Mouse (Mus musculus) liver, embryonic 16.5 days (tissue): ENCODE measurements around the gene Sema6c. TPM values are rescaled to one million over a fixed set of nuclear protein-coding genes. Genes with fewer than 3 reads are reported as not detected.

Experiments
- ATAC-seq: fragments of 200-750 bp; cut with Nextera tagmentation; 2 replicates; pipeline ENCODE4 v1.8.0; 2017; ENCODE audit warnings: low read depth, mild to moderate bottlenecking, moderate number of reproducible peaks, moderate library complexity
- H3K27ac ChIP-seq: fragments of 300-500 bp; sonication (generic); 2 replicates; pipeline ENCODE4 v1.5.1; 2014; ENCODE audit warnings: mild to moderate bottlenecking, low read length
- H3K27me3 ChIP-seq: fragments of 300-500 bp; sonication (generic); 2 replicates; pipeline ENCODE4 v1.6.1; 2014; ENCODE audit warnings: low read depth, low read length, mixed read lengths; ENCODE audit not compliant: control insufficient read depth, insufficient read depth
- H3K36me3 ChIP-seq: fragments of 300-500 bp; sonication (generic); 2 replicates; pipeline ENCODE4 v1.6.1; 2014; ENCODE audit warnings: mild to moderate bottlenecking; ENCODE audit not compliant: control insufficient read depth, insufficient read depth
- H3K4me1 ChIP-seq: fragments of 300-500 bp; sonication (generic); 2 replicates; pipeline ENCODE4 v1.6.1; 2014; ENCODE audit warnings: low read depth, low read length, mixed read lengths; ENCODE audit not compliant: control insufficient read depth
- H3K4me2 ChIP-seq: fragments of 300-500 bp; sonication (generic); 2 replicates; pipeline ENCODE4 v1.6.1; 2014; ENCODE audit warnings: low read depth, low read length, mixed read lengths
- H3K4me3 ChIP-seq: fragments of 300-500 bp; sonication (generic); 2 replicates; pipeline ENCODE4 v1.5.1; 2014; ENCODE audit warnings: low read depth, mild to moderate bottlenecking, low read length
- H3K9ac ChIP-seq: fragments of 300-500 bp; sonication (generic); 2 replicates; pipeline ENCODE4 v1.6.1; 2014; ENCODE audit warnings: low read depth, low read length
- H3K9me3 ChIP-seq: fragments of 300-500 bp; sonication (generic); replicated peaks from 2 replicates; pipeline ENCODE4 v1.6.1; 2016; ENCODE audit warnings: low read length; ENCODE audit not compliant: control insufficient read depth
- WGBS: fragments of 180-500 bp; shearing (Covaris S2); extraction: QIAGEN DNeasy Blood & Tissue Kit; methylation state at CpG from one replicate; pipeline ENCODE4 v1.1.7; 2014; ENCODE audit not compliant: insufficient replicate concordance; 5-methylcytosine and 5-hydroxymethylcytosine counted together
- polyA plus RNA-seq: library from polyadenylated mRNA; unstranded; fragments of >200 nt; fragmentation: Nextera tagmentation; extraction: Ambion mirVana; gene quantifications from 2 replicates; pipeline ENCODE4 v1.2.1, GENCODE M21; 2015

Gene Sema6c
- polyA plus RNA-seq, 1 experiment from 2014 or later = 0.19 TPM

GRCm38 (mm10) chr3:95161618-95162344, 1.5 kb downstream of the Sema6c start:
- Histone ChIP-seq H3K27ac (no peak overlapping the region), H3K27me3 (peaks cover 33% of the 10 kb centered on the region), H3K4me1 (peaks cover 15% of the 10 kb centered on the region), H3K4me2 (peak overlapping the region; percentile 81; the same call in 1 of the 2 replicates), H3K9me3 (no peaks in the 10 kb centered on the region), H3K9ac (no peak overlapping the region), H3K4me3 (peak overlapping the region; percentile 62; the same call in 1 of the 2 replicates), H3K36me3 (no peaks in the 10 kb centered on the region)
- 15% methylated on average over 9 of the region's 9 CpGs for WGBS
- no peak for ATAC-seq

DNA sequence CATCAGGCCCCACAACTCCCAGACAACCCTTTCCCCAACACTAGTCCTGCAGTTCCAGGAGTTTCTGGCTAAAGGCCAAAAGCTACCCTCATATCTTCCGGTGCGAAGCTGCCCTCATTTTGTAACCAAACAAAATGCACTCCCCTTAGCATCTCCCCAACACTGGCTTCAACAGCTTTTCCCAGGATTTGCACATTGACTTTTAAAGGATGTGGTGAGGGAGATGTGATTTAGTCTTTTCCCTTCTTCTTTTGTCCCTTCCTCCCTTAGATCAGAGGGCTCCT, 2.0 kb downstream of the Sema6c start:
- Histone ChIP-seq H3K27ac (no peak overlapping the region), H3K9ac (no peak overlapping the region), H3K4me1 (peaks cover 15% of the 10 kb centered on the region), H3K36me3 (no peaks in the 10 kb centered on the region), H3K4me2 (no peak overlapping the region), H3K9me3 (no peaks in the 10 kb centered on the region), H3K27me3 (peaks cover 35% of the 10 kb centered on the region), H3K4me3 (no peak overlapping the region)
- no peak for ATAC-seq
- WGBS = 64% methylated on average over 2 of the region's 2 CpGs

DNA sequence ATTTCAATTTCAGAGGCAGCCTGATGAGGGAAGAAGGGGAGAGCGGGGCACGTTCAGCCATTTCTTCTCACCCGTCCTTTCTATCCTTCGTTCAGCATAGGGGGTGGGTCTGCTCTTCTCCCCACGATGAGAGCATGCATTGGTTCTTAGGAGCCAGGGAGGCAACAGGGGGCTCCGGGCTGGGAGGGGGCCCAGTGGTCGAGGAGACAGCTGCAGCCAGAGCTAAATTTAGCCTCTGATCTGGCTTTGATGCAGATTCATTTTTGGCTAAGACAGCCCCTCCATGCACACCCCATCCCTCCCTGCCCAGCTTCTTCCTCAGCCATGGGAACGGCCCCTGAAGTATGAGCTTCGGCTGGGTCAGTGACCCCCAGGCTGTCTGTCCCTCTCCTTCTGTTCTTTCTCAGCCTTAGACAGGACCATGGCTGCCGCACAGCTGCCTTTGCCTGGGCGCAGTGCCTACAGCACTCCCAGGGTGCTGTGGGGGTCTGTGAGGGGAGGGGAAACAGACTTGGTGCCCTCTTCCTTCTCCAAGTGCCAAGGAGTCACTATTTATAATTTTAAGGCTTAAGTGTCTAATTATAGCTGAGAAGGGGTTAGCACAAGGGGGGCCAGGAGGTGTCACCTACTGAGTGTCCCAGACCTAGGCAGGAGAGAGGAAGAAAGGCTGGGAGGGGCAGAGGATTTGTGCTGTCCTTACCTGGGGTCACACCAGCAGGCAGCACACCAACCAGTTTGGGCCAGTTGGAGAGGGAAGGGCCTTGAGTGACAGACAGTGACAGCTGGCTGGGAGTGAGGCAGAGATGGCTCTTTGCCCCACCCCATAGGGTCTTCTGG, 3.4 kb downstream of the Sema6c start:
- H3K27ac ChIP-seq = no peak overlapping the region
- H3K4me2 ChIP-seq = no peak overlapping the region
- no peak for ATAC-seq
- H3K9ac ChIP-seq = no peak overlapping the region
- no peaks in the 10 kb centered on the region for H3K9me3 ChIP-seq
- H3K4me3 ChIP-seq = no peak overlapping the region
- 62% methylated on average over 11 of the region's 11 CpGs for WGBS
- H3K36me3 ChIP-seq = no peaks in the 10 kb centered on the region
- H3K27me3 ChIP-seq = peaks cover 39% of the 10 kb centered on the region
- peaks cover 15% of the 10 kb centered on the region for H3K4me1 ChIP-seq

DNA sequence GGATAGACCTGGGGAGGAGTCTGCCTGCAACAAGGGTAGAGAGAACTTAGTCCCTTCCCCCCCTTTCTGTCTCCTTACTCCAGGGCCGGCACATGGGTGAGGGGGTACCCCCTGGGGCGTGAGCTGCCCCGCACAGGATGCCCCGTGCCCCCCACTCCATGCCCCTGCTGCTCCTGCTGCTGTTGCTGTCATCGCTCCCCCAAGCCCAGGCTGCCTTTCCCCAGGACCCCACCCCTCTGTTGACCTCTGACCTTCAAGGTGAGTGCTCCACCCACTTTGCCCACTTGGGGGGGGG, 3.9 kb downstream of the Sema6c start:
- Histone ChIP-seq H3K4me1 (peaks cover 15% of the 10 kb centered on the region), H3K4me2 (no peak overlapping the region), H3K4me3 (no peak overlapping the region), H3K27me3 (peaks cover 42% of the 10 kb centered on the region), H3K27ac (no peak overlapping the region), H3K9ac (no peak overlapping the region), H3K36me3 (no peaks in the 10 kb centered on the region), H3K9me3 (no peaks in the 10 kb centered on the region)
- WGBS = 58% methylated on average over 5 of the region's 5 CpGs
- no peak for ATAC-seq

GRCm38 (mm10) chr3:95164840-95165239, 4.6 kb downstream of the Sema6c start:
- no peaks in the 10 kb centered on the region for H3K9me3 ChIP-seq
- 22% methylated on average over 5 of the region's 5 CpGs for WGBS

DNA sequence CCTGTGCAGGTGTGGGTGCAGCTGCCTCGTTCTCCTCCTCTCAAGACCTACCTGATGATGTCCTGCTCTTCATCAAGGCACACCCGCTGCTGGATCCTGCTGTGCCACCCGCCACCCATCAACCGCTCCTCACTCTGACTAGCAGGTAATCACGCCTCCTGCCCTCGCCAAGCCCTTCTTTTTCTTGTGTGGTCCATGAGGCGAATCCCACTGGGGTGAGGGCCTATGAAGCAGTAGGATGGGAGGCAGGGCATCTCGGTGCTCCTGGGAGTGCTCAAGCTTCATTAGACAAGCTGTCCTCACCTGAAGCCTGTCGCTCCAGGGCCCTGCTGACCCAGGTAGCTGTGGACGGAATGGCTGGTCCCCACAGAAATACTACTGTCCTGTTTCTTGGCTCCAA, 9.7 kb downstream of the Sema6c start:
- H3K4me3 ChIP-seq = no peak overlapping the region
- ATAC-seq = no peak
- H3K9me3 ChIP-seq = no peaks in the 10 kb centered on the region
- H3K9ac ChIP-seq = no peak overlapping the region
- H3K4me2 ChIP-seq = no peak overlapping the region
- H3K36me3 ChIP-seq = no peaks in the 10 kb centered on the region
- no peak overlapping the region for H3K27ac ChIP-seq
- H3K4me1 ChIP-seq = peaks cover 7% of the 10 kb centered on the region
- WGBS = 75% methylated on average over 10 of the region's 10 CpGs
- H3K27me3 ChIP-seq = peaks cover 58% of the 10 kb centered on the region

More at GRCm38 (mm10) chr3:95164840-95165239, 4.6 kb downstream of the Sema6c start:
- H3K27me3 ChIP-seq = peaks cover 45% of the 10 kb centered on the region
- H3K27ac ChIP-seq = no peak overlapping the region
- H3K4me2 ChIP-seq = no peak overlapping the region
- H3K9ac ChIP-seq = no peak overlapping the region
- H3K4me3 ChIP-seq = no peak overlapping the region
- ATAC-seq = no peak
- peaks cover 9% of the 10 kb centered on the region for H3K4me1 ChIP-seq
- H3K36me3 ChIP-seq = no peaks in the 10 kb centered on the region

DNA sequence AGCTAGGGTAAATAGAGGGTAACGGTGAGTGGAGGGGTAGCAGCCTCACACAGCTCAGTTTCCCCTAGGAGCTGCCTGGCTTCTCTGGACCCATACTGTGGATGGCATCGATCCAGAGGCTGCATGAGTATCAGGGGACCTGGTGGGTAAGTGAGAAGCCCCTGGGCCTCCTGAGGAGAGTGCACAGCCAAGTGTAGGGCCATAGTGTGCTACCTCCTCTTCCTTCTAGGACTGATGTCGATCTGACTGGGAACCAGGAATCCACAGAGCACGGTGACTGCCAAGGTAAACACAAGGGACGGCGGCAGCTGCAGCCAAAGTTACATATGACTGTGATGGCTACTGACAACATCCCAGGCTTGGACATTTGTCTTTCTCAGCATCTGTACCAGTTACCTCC, 10.8 kb downstream of the Sema6c start:
- Histone ChIP-seq H3K9ac (no peak overlapping the region), H3K4me2 (no peak overlapping the region), H3K36me3 (no peaks in the 10 kb centered on the region), H3K27me3 (peaks cover 61% of the 10 kb centered on the region), H3K9me3 (no peaks in the 10 kb centered on the region), H3K27ac (no peak overlapping the region), H3K4me1 (peaks cover 7% of the 10 kb centered on the region), H3K4me3 (no peak overlapping the region)
- ATAC-seq = no peak
- 76% methylated on average over 6 of the region's 6 CpGs for WGBS

GRCm38 (mm10) chr3:95172526-95173255, 12.4 kb downstream of the Sema6c start:
- H3K9me3 ChIP-seq = no peaks in the 10 kb centered on the region
- H3K4me3 ChIP-seq = peak overlapping the region; percentile 38; the same call in 1 of the 2 replicates
- no peak overlapping the region for H3K9ac ChIP-seq
- peaks cover 55% of the 10 kb centered on the region for H3K27me3 ChIP-seq
- H3K27ac ChIP-seq = no peak overlapping the region
- no peaks in the 10 kb centered on the region for H3K36me3 ChIP-seq
- no peak for ATAC-seq
- WGBS = 15% methylated on average over 83 of the region's 84 CpGs
- peaks cover 7% of the 10 kb centered on the region for H3K4me1 ChIP-seq
- peak overlapping the region; percentile 60 for H3K4me2 ChIP-seq
